Mouse (Mus musculus): ENCODE data around the gene Trio. TPM values are rescaled to one million over a fixed set of nuclear protein-coding genes. Genes with fewer than 3 reads are reported as not detected.
"Not testable (repeated sequence)": the region's sequence is repeated elsewhere in the genome, so short reads cannot be mapped to it uniquely, and the experiment has no call there.

The Trio gene
- polyA plus RNA-seq, 1 experiment from 2014 or later = 39.5 TPM

GRCm38 (mm10) chr15:27724298-27724697, 301.4 kb downstream of the Trio start:
- WGBS = 83% methylated on average over 6 of the region's 6 CpGs

GRCm38 (mm10) chr15:27723746-27724145, 301.9 kb downstream of the Trio start:
- Histone ChIP-seq H3K9ac (no peak overlapping the region), H3K4me2 (no peak overlapping the region), H3K4me3 (no peak overlapping the region), H3K9me3 (peaks cover 3% of the 10 kb centered on the region; the same call in 1 of the 2 replicates), H3K4me1 (replicated peaks) (0 out of 2 replicates have a peak, but pooled peaks cover 2% of the 10 kb centered on the region), H3K27me3 (no peaks in the 10 kb centered on the region), H3K27ac (no peak overlapping the region), H3K36me3 (peaks cover 6% of the 10 kb centered on the region; the same call in 1 of the 2 replicates)
- ATAC-seq (ENCODE audit: low FRiP score) = no peak
- WGBS = 62% methylated on average over 6 of the region's 6 CpGs

More at GRCm38 (mm10) chr15:27724298-27724697, 301.4 kb downstream of the Trio start:
- Histone ChIP-seq H3K27ac (no peak overlapping the region), H3K9ac (no peak overlapping the region), H3K4me2 (no peak overlapping the region), H3K36me3 (peaks cover 11% of the 10 kb centered on the region; the same call in 1 of the 2 replicates), H3K4me1 (replicated peaks) (no peaks in the 10 kb centered on the region), H3K9me3 (peaks cover 3% of the 10 kb centered on the region; the same call in 1 of the 2 replicates), H3K4me3 (no peak overlapping the region), H3K27me3 (no peaks in the 10 kb centered on the region)
- ATAC-seq (ENCODE audit: low FRiP score) = no peak

- H3K36me3 ChIP-seq; H3K4me2 ChIP-seq; H3K9ac ChIP-seq; H3K27ac ChIP-seq; H3K9me3 ChIP-seq; H3K4me3 ChIP-seq; ATAC-seq (ENCODE audit: low FRiP score); H3K4me1 ChIP-seq (replicated peaks); H3K27me3 ChIP-seq: not testable (repeated sequence)
- WGBS = 92% methylated on average over 8 of the region's 8 CpGs
Observed at GRCm38 (mm10) chr15:27720297-27720696, 305.4 kb downstream of the Trio start.

- no peak for ATAC-seq (ENCODE audit: low FRiP score)
- H3K4me3 ChIP-seq = no peak overlapping the region
- no peak overlapping the region for H3K9ac ChIP-seq
- H3K36me3 ChIP-seq = no peaks in the 10 kb centered on the region
- peaks cover 3% of the 10 kb centered on the region; the same call in 1 of the 2 replicates for H3K9me3 ChIP-seq
- no peak overlapping the region for H3K27ac ChIP-seq
- WGBS = 81% methylated on average over 7 of the region's 7 CpGs
- H3K27me3 ChIP-seq = no peaks in the 10 kb centered on the region
- H3K4me2 ChIP-seq = no peak overlapping the region
- H3K4me1 ChIP-seq (replicated peaks) = 0 out of 2 replicates have a peak, but pooled peaks cover 4% of the 10 kb centered on the region
Observed at GRCm38 (mm10) chr15:27718668-27719067, 307.0 kb downstream of the Trio start.

- Histone ChIP-seq H3K27ac (no peak overlapping the region), H3K4me1 (replicated peaks) (0 out of 2 replicates have a peak, but pooled peaks cover 4% of the 10 kb centered on the region), H3K9me3 (no peaks in the 10 kb centered on the region), H3K4me2 (no peak overlapping the region), H3K27me3 (no peaks in the 10 kb centered on the region), H3K36me3 (no peaks in the 10 kb centered on the region), H3K4me3 (no peak overlapping the region), H3K9ac (no peak overlapping the region)
- 36% methylated on average over 3 of the region's 3 CpGs for WGBS
- no peak for ATAC-seq (ENCODE audit: low FRiP score)
Observed at GRCm38 (mm10) chr15:27715331-27715730, 310.3 kb downstream of the Trio start.

GRCm38 (mm10) chr15:27710698-27711097, 314.9 kb downstream of the Trio start:
- WGBS = 88% methylated on average over 9 of the region's 9 CpGs
- Histone ChIP-seq H3K27me3 (no peaks in the 10 kb centered on the region), H3K36me3 (no peaks in the 10 kb centered on the region), H3K9me3 (no peaks in the 10 kb centered on the region), H3K4me1 (replicated peaks) (no peaks in the 10 kb centered on the region), H3K4me2 (no peak overlapping the region), H3K9ac (no peak overlapping the region), H3K27ac (no peak overlapping the region), H3K4me3 (no peak overlapping the region)
- no peak for ATAC-seq (ENCODE audit: low FRiP score)

- 91% methylated on average over 7 of the region's 7 CpGs for WGBS
- no peak for ATAC-seq (ENCODE audit: low FRiP score)
- H3K27me3 ChIP-seq = no peaks in the 10 kb centered on the region
Observed at GRCm38 (mm10) chr15:27708968-27709612, 316.6 kb downstream of the Trio start.

GRCm38 (mm10) chr15:27708499-27708898, 317.1 kb downstream of the Trio start:
- ATAC-seq (ENCODE audit: low FRiP score) = no peak
- Histone ChIP-seq H3K27me3 (no peaks in the 10 kb centered on the region), H3K9ac (no peak overlapping the region), H3K27ac (no peak overlapping the region), H3K4me3 (no peak overlapping the region), H3K4me1 (replicated peaks) (no peaks in the 10 kb centered on the region), H3K9me3 (no peaks in the 10 kb centered on the region), H3K36me3 (no peaks in the 10 kb centered on the region), H3K4me2 (no peak overlapping the region)
- 76% methylated on average over 3 of the region's 3 CpGs for whole genome bisulfite sequencing

More at GRCm38 (mm10) chr15:27708968-27709612, 316.6 kb downstream of the Trio start:
- Histone ChIP-seq H3K9ac (no peak overlapping the region), H3K36me3 (no peaks in the 10 kb centered on the region), H3K4me1 (replicated peaks) (no peaks in the 10 kb centered on the region), H3K9me3 (no peaks in the 10 kb centered on the region), H3K4me3 (no peak overlapping the region), H3K4me2 (no peak overlapping the region), H3K27ac (no peak overlapping the region)

GRCm38 (mm10) chr15:27702972-27703313, 322.7 kb downstream of the Trio start:
- 29% methylated on average over 1 of the region's 1 CpGs for WGBS
- no peak overlapping the region for H3K9ac ChIP-seq

GRCm38 (mm10) chr15:27702031-27702971, 323.3 kb downstream of the Trio start:
- Histone ChIP-seq H3K4me3 (no peak overlapping the region), H3K27me3 (no peaks in the 10 kb centered on the region), H3K27ac (0 out of 2 replicates have a peak overlapping the region, but pooled peaks have one; percentile 30), H3K9me3 (no peaks in the 10 kb centered on the region), H3K4me1 (replicated peaks) (peaks cover 12% of the 10 kb centered on the region), H3K9ac (no peak overlapping the region), H3K36me3 (no peaks in the 10 kb centered on the region), H3K4me2 (no peak overlapping the region)
- ATAC-seq (ENCODE audit: low FRiP score) = no peak
- 46% methylated on average over 11 of the region's 11 CpGs for WGBS

More at GRCm38 (mm10) chr15:27702972-27703313, 322.7 kb downstream of the Trio start:
- Histone ChIP-seq H3K4me3 (no peak overlapping the region), H3K36me3 (no peaks in the 10 kb centered on the region), H3K4me2 (no peak overlapping the region), H3K4me1 (replicated peaks) (peaks cover 12% of the 10 kb centered on the region), H3K27me3 (no peaks in the 10 kb centered on the region), H3K27ac (no peak overlapping the region), H3K9me3 (no peaks in the 10 kb centered on the region)
- ATAC-seq (ENCODE audit: low FRiP score) = no peak

GRCm38 (mm10) chr15:27697632-27698031, 328.0 kb downstream of the Trio start:
- no peaks in the 10 kb centered on the region for H3K27me3 ChIP-seq
- no peak overlapping the region for H3K9ac ChIP-seq
- WGBS = 96% methylated on average over 5 of the region's 5 CpGs
- H3K4me1 ChIP-seq (replicated peaks) = peaks cover 7% of the 10 kb centered on the region; the same call in 1 of the 2 replicates
- H3K9me3 ChIP-seq = no peaks in the 10 kb centered on the region
- no peak overlapping the region for H3K27ac ChIP-seq
- no peak overlapping the region for H3K4me3 ChIP-seq
- no peak overlapping the region for H3K4me2 ChIP-seq
- no peaks in the 10 kb centered on the region for H3K36me3 ChIP-seq
- ATAC-seq (ENCODE audit: low FRiP score) = no peak

- Histone ChIP-seq H3K4me2 (no peak overlapping the region), H3K4me1 (replicated peaks) (no peaks in the 10 kb centered on the region), H3K9ac (no peak overlapping the region), H3K9me3 (no peaks in the 10 kb centered on the region), H3K36me3 (no peaks in the 10 kb centered on the region), H3K27ac (no peak overlapping the region), H3K27me3 (no peaks in the 10 kb centered on the region), H3K4me3 (no peak overlapping the region)
- no peak for ATAC-seq (ENCODE audit: low FRiP score)
- 93% methylated on average over 10 of the region's 10 CpGs for WGBS
Observed at GRCm38 (mm10) chr15:27693235-27693634, 332.4 kb downstream of the Trio start.
